Mouse (Mus musculus) ES-Bruce4 (cell line): ENCODE measurements at regions not wholly inside any gene's neighbourhood (a gene's known extent, or its start where the extent isn't known, plus 50 kb on each side); places are given as distances from the start of the nearest gene placed in this dataset.

Experiments used
- H3K27ac ChIP-seq: 2 replicates; pipeline ENCODE4 v1.5.1; 2012; ENCODE audit warnings: low read length, inconsistent platforms; ENCODE audit not compliant: insufficient read depth
- H3K27me3 ChIP-seq: 2 replicates; pipeline ENCODE4 v1.6.1; 2012; ENCODE audit warnings: mild to moderate bottlenecking, low read length, inconsistent platforms; ENCODE audit not compliant: control insufficient read depth, poor library complexity, insufficient read depth, severe bottlenecking
- H3K36me3 ChIP-seq: 2 replicates; pipeline ENCODE4 v1.6.1; 2012; ENCODE audit warnings: inconsistent platforms, mild to moderate bottlenecking, low read length, moderate library complexity; ENCODE audit not compliant: control insufficient read depth, poor library complexity, insufficient read depth, severe bottlenecking
- H3K4me1 ChIP-seq: one replicate; pipeline ENCODE4 v1.8.1; 2011; ENCODE audit warnings: low read length; ENCODE audit not compliant: control insufficient read depth, insufficient read depth
- H3K4me3 ChIP-seq: 2 replicates; pipeline ENCODE4 v1.5.1; 2011; ENCODE audit warnings: low read depth, mild to moderate bottlenecking, low read length
- H3K9ac ChIP-seq: 2 replicates; pipeline ENCODE4 v1.6.1; 2012; ENCODE audit warnings: low read depth, mild to moderate bottlenecking, inconsistent platforms; ENCODE audit not compliant: poor library complexity, severe bottlenecking
- H3K9me3 ChIP-seq: replicated peaks from 2 replicates; pipeline ENCODE4 v1.6.1; 2012; ENCODE audit warnings: mild to moderate bottlenecking, low read length, inconsistent platforms; ENCODE audit not compliant: control insufficient read depth, poor library complexity, insufficient read depth, severe bottlenecking
- CTCF ChIP-seq: IDR thresholded peaks from one replicate; pipeline ENCODE4 v1.8.1; 2011; ENCODE audit warnings: low read depth, low read length
- EP300 ChIP-seq: IDR thresholded peaks from 2 replicates; pipeline ENCODE4 v1.6.1; 2011; ENCODE audit warnings: low read depth, low read length; ENCODE audit not compliant: insufficient read depth
- POLR2A ChIP-seq: IDR thresholded peaks from one replicate; pipeline ENCODE4 v1.8.1; 2011; ENCODE audit warnings: low read length; ENCODE audit not compliant: insufficient read depth

DNA sequence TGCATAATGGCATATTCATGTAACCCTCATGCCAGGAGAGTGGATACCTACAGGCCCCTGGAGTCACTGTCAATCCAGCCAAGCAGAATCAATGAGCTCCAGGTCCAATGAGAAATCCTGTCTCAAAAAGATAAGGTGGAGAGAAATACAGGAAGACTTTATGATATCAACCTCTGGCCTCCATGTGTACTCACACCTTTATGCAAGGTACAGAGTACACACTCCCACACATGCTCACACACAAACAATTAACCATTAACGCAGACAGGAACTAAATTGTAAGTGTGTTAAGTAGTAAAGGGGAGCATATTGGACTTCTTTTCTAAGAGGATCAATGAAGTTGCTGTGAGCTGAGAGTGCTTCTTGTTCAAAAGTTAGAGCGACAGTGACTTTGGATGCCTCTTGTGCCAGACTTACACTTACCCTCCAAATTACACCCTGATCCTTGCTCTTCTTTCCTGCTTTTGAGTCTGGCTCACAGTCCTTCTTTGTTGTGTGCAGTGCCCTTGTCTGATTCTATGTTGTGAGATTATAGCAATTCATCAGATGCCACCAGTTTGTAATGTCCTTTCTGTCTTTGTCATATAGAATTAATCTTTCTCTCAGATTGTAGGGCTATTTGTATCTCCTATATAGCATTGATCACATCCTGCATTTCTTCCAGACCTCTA is 153.5 kb downstream of the Dnajb9 start:
- no peak overlapping the region for H3K4me3 ChIP-seq
- no peaks in the 10 kb centered on the region for H3K9me3 ChIP-seq
- no peaks in the 10 kb centered on the region for H3K4me1 ChIP-seq
- no peaks in the 10 kb centered on the region for H3K27me3 ChIP-seq
- H3K36me3 ChIP-seq: no peaks in the 10 kb centered on the region
- no peak overlapping the region for H3K27ac ChIP-seq
- TF ChIP-seq EP300 (no peak), CTCF (no peak), POLR2A (no peak)
- H3K9ac ChIP-seq: no peak overlapping the region

DNA sequence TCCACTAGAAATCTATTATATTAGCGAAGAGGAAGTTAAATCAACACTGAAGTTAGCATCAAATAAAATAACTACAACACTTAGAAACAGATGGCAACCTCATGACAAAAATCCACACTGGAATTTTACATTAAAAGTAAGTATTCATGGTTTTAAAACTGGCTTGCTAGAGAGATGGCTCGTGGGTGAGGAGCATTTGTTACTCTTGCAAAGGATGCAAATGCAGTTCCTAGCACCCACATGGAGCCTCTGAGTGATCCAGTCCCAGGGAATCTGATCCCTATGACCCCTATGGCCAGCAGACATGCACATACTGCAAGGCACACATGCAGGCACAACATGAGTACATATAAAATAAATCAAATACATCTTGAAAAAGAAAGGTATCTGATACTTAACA is 164.3 kb downstream of the Dnajb9 start:
- Histone ChIP-seq H3K27me3 (no peaks in the 10 kb centered on the region), H3K4me1 (no peaks in the 10 kb centered on the region), H3K36me3 (no peaks in the 10 kb centered on the region), H3K9ac (no peak overlapping the region), H3K9me3 (no peaks in the 10 kb centered on the region), H3K27ac (no peak overlapping the region), H3K4me3 (no peak overlapping the region)
- TF ChIP-seq POLR2A: no peak
- TF ChIP-seq EP300: no peak
- no peak for TF ChIP-seq CTCF

DNA sequence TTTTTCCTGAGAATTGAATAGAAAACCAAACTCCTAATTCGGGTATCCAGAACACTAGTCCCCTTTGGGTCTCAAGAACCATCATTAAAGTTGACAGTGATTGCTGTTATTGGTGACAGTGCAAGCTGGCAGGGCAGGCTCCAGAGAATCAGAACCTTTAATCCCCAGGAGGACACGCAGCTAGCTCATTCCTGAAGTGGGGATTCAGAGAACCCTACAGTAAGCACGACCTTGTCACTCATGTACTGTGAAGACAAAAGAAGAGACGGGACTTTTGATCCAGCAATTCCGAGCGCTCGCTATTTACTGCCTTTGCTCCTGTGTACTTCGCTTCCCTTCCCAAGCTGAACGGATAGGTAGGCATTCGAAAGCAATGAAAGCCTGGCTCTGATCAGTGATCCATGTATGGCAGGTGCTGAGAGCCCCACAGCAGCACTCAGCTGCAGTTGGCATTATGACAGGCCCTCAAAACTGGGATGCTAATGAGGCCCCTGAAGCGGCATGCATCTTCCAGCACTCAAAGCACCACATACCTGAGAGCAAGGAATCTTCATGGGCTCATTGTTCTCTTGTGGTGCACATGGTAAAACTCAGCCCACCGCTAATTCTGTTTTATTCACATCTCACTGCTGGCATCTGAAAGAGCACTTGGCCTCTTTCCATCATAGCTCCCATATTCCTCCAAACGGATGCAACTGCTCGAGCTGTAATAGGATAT is 165.6 kb downstream of the Dnajb9 start:
- Histone ChIP-seq H3K9me3 (no peaks in the 10 kb centered on the region), H3K27me3 (no peaks in the 10 kb centered on the region), H3K4me3 (no peak overlapping the region), H3K9ac (no peak overlapping the region), H3K36me3 (no peaks in the 10 kb centered on the region), H3K4me1 (no peaks in the 10 kb centered on the region), H3K27ac (no peak overlapping the region)
- TF ChIP-seq EP300 (no peak), CTCF (no peak), POLR2A (no peak)

DNA sequence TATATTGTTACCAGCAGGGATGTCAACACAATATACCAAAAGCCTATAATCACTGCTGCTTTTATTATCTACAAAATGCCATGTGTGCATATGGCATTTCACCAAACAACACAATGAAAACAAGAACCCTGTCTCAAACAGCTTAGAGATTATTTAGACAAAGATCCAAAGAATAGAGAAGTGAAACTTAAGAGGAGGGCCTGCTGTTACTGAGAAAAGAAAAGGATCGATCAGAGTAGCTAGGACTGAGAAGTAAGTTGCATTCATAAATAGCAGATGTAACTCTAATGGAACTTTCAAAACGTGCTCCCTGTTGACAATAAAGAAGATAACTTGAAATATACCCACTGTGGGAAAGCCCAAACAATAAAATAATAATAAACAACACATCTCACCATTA is 203.3 kb downstream of the Dnajb9 start:
- H3K27ac ChIP-seq: no peak overlapping the region
- no peak overlapping the region for H3K4me3 ChIP-seq
- H3K36me3 ChIP-seq: no peaks in the 10 kb centered on the region
- H3K9me3 ChIP-seq: no peaks in the 10 kb centered on the region
- no peaks in the 10 kb centered on the region for H3K4me1 ChIP-seq
- TF ChIP-seq EP300 (no peak), CTCF (no peak), POLR2A (no peak)
- no peaks in the 10 kb centered on the region for H3K27me3 ChIP-seq
- H3K9ac ChIP-seq: no peak overlapping the region

DNA sequence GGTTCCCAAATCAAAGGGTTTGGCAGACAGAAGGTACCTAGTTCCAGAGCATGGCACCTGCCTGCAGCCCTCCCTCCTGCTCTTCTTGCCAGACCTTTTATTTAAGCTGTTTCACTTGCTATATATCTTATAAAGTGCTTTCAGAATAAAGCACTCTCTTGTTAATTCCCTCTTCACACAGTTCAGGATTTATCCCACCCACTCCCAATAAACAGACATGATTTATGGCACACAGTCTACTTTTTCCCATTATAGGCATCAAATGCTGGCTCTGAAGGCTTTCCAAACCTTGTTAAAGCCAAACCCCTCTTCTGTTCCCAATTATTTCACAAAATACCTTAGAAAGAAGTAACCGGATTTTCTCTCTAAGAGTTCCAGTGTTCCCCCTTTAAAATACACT is 226.6 kb downstream of the Dnajb9 start:
- Histone ChIP-seq H3K27me3 (no peaks in the 10 kb centered on the region), H3K4me3 (no peak overlapping the region), H3K27ac (no peak overlapping the region), H3K36me3 (no peaks in the 10 kb centered on the region), H3K9me3 (peaks cover 3% of the 10 kb centered on the region; the same call in 1 of the 2 replicates), H3K9ac (no peak overlapping the region), H3K4me1 (no peaks in the 10 kb centered on the region)
- TF ChIP-seq CTCF: no peak
- TF ChIP-seq EP300: no peak
- TF ChIP-seq POLR2A: no peak

DNA sequence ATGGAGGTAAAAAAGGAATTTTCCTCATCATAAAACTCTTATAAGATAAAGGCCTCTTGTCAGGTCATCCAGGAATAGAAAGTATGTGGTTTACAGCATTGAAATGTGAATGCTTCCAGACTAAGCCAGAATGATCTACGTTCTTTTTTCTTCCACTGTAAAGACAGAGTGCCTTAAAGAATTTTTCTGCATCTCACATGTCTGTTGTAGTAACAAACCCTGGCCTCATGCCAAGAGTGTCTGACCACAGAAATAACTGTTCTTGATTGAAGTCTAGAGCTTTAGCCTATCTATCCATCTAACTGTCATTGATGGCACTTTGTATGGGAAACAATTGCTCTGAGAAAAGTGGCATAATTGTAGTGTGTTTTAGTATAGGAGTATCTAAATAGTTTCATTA is 246.2 kb downstream of the Dnajb9 start:
- Histone ChIP-seq H3K4me3 (no peak overlapping the region), H3K36me3 (no peaks in the 10 kb centered on the region), H3K9ac (no peak overlapping the region), H3K4me1 (no peaks in the 10 kb centered on the region), H3K27me3 (no peaks in the 10 kb centered on the region), H3K27ac (no peak overlapping the region), H3K9me3 (peaks cover 11% of the 10 kb centered on the region; the same call in 1 of the 2 replicates)
- TF ChIP-seq EP300 (no peak), CTCF (no peak), POLR2A (no peak)
